Mouse (Mus musculus) small intestine, adult 2 months (tissue): ENCODE data around the gene Mettl27.

Experiments used
- CTCF ChIP-seq: fragments of 200-500 bp; IDR thresholded peaks from 2 replicates; pipeline ENCODE4 v1.5.1; 2012; ENCODE audit warnings: low read depth, mild to moderate bottlenecking, control low read depth, inconsistent platforms, low read length, moderate library complexity, mixed read lengths; ENCODE audit not compliant: insufficient replicate concordance, insufficient read length; ENCODE audit errors: extremely low read depth
- POLR2A ChIP-seq: fragments of 200-500 bp; IDR thresholded peaks from 2 replicates; pipeline ENCODE4 v1.6.1; 2012; ENCODE audit warnings: low read depth, mild to moderate bottlenecking, control low read depth, inconsistent platforms, low read length, moderate library complexity

DNA sequence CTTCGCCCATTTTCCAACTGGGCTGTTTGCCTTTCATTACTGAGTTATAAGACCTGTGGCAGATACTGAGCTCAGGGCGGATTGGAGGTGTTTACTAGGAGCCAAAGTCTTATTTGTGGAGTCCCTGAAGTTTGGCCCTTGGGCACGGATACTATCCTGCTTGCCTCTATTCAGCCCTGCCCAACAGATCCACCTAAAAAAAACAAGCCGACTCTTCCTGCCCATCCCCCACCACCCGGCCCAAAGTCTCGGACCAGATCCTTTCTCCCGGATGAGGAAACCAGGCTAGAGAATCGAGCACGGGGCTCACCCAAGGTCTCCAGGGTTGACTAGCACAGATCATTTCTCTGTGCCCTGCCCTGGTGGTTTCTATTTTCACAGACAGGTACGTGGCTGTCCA, 49.0 kb downstream of the Mettl27 start:
- TF ChIP-seq POLR2A: no peak
- TF ChIP-seq CTCF: no peak
